Mouse (Mus musculus) monocyte, adult 59 days (primary cell): Measurements from ENCODE around the gene Gm4924. TPM values are rescaled to one million over a fixed set of nuclear protein-coding genes. Genes with fewer than 3 reads are reported as not detected.

ENCODE experiments used
- total RNA-seq, 2 experiments: library from RNA; stranded (reverse); gene quantifications; one replicate each; pipeline ENCODE4 v1.2.4; 2023

Gm4924 gene
- 1 to 10 TPM in 1 of 2 experiments, under 1 TPM in 1; 0.63 to 1.2 TPM for total RNA-seq

DNA sequence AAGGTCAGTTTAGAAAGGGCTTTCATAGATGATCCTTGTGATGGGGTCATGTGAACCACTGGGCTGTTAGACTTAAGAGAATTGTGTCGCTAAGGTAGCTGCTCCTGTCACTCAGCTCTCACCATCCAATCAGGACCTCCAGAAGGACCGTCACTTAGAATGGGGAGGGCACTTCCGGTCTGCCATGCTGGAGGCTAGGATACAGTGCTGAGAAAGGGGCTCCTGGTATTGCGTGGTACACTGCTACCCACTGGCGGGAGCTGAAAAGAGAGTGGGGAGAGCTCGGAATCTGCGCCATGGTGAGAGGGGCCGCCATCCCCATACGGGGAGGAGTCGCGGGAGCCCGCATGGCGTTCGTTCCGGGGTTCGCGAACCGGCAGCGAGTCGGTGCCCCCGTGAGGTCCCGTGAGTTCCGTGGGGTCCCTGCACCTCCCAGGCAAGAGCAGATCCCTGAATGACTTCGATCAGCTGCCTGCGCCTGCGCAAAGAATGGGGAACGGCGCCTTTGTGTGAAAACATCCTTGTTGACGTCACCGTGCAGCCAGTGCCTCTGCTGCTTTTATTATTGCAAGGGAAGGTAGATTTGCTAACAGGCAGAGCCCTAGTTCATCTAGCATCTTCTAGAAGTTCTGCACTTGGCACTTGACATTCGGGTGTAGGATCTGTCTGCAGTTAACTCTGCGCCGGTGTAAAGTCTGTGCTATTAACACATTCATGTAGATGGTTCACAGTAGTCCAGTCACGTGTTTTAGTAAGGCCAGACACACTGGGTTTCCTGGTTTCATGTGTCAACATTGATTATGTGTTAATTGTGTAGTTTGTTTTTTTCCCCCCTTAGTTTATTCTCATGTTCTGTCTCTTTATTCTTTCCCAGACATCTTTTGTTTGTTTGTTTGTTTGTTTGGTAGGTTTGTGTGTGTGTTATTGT, at the start of gene Gm4924:
TSS of gene Gm4924 (plus strand) at position 173 of the 928 bp plus-strand sequence.

GRCm38 (mm10) chr10:82316482-82316881, 37.6 kb upstream of the Gm4924 start, which contains the start of gene 4932415D10Rik:
Gene 4932415D10Rik, minus strand, starts transcription at chr10:82316582.

Other genes with a start within 250 kb of the Gm4924 start
- 1 to 10 TPM; 2.2 to 3.5 TPM for gene AU041133, start 226.2 kb upstream of the Gm4924 start, total RNA-seq
- 1 to 10 TPM; 1.3 to 2.1 TPM for gene Zfp938, start 113.0 kb upstream of the Gm4924 start, total RNA-seq
- gene 4932415D10Rik, start 37.7 kb upstream of the Gm4924 start, total RNA-seq, result not detected
- not detected for gene Gm1553, start 138.4 kb downstream of the Gm4924 start, total RNA-seq